Mouse (Mus musculus): ENCODE results near the gene Tmbim6. TPM values are rescaled to one million over a fixed set of nuclear protein-coding genes. Genes with fewer than 3 reads are reported as not detected.
"Not testable (repeated sequence)": the region's sequence is repeated elsewhere in the genome, so short reads cannot be mapped to it uniquely, and the experiment has no call there.

Tmbim6 gene
- total RNA-seq, 2 experiments from 2014 or later, result 331 to 338 TPM

DNA sequence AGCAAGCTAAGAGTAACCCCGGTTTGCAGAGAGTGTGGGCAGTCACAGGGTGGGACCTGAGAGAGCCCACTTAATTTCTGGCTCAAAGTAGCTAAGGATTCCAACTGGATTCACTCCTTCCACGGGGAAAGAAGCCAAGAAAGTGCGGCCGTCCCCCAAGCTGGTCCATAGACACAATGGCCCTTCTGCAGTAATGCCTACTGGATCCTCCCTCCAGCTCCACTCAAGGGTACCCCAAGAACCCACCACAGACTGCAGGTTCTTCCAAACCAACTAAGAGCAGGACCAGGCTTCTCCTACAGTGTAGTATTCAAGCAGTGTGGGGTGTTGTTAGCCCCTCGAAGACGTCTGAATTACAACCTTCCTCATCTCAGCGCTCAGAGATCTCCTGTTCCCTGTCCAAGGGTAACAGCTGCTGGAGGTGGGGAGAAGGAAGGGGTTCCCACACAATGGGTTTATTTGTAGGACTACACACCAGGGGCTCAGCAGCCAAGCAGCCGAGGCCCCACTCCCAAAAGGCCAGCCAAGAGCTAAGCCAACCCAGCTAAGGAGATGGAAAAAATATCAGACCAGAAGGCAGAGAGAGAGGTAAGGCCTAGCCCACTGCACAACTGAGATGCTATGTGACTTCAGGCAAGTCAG, 48.3 kb downstream of the Tmbim6 start:
- no peak for DNase-seq (ENCODE audit: low spot score in 2 of 2)
- intact Hi-C loops (cut with DNase I), result no loop called here

- intact Hi-C loops (cut with DNase I), result no loop called here
- DNase-seq (ENCODE audit: low spot score in 2 of 2), result no peak
These were observed 49.7 kb downstream of the Tmbim6 start for GRCm38 (mm10) chr15:99442358-99442757.

DNA sequence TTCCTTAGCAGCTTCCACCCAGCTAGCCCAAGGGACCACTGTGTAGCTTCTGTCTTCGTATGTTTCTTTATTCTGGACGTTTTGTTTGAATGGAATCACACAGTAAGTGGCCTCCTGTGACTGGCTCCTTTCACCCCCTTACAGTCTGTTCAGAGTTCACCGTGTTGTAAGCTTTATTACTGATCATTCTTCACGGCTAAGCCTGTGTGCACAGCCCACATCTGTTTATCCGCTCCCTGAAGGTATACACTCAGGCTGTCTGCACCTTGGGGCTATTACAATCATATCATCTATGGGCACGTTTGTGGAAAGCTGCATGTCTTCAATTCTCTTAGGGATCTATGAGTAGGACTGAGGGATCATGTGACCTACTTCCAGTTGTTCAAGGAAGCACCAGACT, 52.9 kb downstream of the Tmbim6 start:
- DNase-seq (ENCODE audit: low spot score in 2 of 2), result no peak
- intact Hi-C loops (cut with DNase I), result no loop called here

- DNase-seq (ENCODE audit: low spot score in 2 of 2), result peak in 1 of 2 experiments; percentile 80
- intact Hi-C loops (cut with DNase I), result not testable (repeated sequence)
These were observed 53.5 kb downstream of the Tmbim6 start for GRCm38 (mm10) chr15:99446136-99446535.

DNA sequence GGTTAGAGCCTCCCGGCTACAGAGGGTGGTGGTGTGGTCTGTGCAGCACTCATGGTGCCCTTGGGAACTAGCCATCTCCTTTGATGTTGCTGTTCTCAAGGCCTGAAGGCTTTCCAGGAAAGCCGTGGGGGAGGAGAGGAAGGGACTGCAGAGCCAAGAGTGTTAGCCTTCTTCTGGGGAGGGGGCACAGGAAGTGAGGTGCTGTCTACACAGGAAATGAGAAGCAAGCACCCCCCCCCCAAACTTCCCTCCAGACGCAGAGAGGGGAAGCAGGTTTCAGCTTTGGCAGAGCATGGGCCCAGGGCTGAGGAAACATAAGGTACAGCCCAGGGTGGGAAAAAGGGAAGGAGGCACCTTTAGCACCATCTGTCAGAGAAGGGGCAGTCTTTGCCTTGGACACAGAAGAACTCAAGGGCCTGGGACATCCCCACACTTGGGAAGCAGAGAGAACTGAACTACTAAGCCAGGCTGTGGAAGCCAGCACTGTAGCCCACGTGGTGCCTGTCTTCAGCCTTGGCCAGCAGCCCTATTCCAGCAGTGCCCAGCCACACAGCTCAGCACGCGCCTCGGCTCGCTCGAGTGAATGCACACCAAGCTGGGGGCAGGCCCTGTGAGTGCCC, 56.6 kb downstream of the Tmbim6 start:
- peak; percentile 52 to 69 for DNase-seq (ENCODE audit: low spot score in 2 of 2)
- intact Hi-C loops (cut with DNase I), result no loop called here

GRCm38 (mm10) chr15:99449751-99450280, 57.1 kb downstream of the Tmbim6 start:
- no peak for DNase-seq (ENCODE audit: low spot score in 2 of 2)
- intact Hi-C loops (cut with DNase I), result no loop called here

DNA sequence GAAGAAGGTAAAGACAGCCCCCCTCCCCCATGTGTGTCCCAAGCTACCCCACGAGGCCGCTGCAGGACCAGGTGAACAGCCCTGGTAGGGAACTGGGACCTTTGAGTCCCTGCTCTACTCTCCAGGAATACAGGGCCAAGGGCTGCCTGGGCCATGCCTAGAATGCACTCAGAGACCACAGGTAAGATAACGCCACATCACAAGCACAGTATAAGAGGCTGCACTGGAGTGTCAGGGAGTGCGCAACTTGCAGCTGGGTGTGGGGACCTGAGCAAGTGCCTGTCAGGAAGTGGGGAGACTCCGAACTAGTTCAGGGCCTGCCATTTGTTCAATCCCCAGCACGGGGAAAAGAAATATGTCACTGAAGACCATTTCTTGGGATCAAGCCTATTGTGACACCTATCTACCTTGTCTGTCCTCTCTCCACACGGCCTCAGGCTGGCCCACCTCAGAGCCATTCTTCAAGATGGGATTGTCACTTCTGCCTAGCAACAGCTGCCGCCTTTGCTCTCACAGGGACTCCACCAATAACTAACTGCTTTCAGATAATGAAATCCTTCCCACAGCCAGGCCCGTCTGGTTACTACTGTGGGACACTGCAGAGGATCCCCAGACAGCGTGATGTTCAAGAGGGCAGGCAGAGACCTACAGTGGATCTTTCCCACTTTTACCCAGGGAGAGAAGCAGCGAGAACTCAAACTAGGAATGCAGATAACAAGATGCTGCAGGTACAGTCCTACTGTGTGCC, 60.6 kb downstream of the Tmbim6 start:
- intact Hi-C loops (cut with DNase I), result no loop called here
- DNase-seq (ENCODE audit: low spot score in 2 of 2), result no peak

DNA sequence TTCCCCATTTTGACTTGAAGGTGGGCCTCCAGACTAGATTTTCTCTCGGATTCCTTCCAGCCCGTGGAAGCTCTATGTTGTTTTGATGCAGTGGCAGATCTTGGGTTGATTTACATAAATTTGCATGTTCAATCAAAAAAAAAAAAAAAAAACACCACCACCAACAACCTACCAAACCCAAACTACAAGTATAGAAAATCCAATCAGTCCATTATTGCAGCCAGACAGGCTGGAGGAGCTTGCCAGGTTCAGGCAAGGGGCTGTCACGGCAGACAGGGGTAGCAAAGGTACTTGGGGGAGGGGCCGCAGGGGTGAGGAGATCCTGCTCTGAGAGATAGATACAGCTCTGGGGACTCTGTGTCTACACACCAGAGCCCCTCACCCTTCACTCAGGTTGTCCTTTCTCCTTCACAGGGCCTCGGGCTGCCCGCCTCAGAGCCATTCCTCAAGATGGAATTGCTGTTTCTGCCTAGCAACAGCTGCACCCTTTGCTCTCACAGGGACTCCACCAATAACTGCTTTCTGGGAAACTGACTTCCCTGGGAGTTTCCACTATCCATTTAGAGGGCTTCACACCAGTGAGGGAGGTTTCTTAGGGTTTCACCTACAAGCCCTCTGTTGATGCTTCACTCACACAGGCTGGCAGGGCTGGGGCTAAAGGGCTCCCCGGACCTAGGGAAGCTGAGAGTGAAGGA, 62.0 kb downstream of the Tmbim6 start:
- no peak for DNase-seq (ENCODE audit: low spot score in 2 of 2)
- intact Hi-C loops (cut with DNase I), result no loop called here

DNA sequence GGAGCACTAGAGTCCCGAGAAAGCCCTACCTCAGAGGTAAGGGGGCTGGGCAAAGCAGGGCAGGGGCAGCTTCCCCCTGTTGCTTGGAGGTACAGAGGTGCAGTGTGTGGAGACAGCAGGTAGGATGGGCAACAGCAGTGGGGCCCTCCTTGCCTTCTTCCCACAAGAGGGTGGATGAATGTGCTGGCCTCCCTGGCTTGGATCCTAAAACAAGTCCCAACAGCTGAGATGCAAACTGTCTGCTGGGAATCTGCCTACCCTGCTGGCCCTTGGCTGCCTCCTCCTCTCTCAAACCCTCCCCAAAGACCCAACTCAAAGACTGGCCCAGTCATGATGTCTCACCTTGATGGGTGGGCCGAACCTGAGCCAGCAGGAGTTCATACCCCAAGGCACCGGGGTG, 62.7 kb downstream of the Tmbim6 start:
- intact Hi-C loops (cut with DNase I), result no loop called here
- DNase-seq (ENCODE audit: low spot score in 2 of 2), result no peak

GRCm38 (mm10) chr15:99456338-99456962, 63.8 kb downstream of the Tmbim6 start:
- DNase-seq (ENCODE audit: low spot score in 2 of 2), result no peak
- intact Hi-C loops (cut with DNase I), result no loop called here

GRCm38 (mm10) chr15:99456963-99457605, 64.4 kb downstream of the Tmbim6 start:
- intact Hi-C loops (cut with DNase I), result no loop called here
- DNase-seq (ENCODE audit: low spot score in 2 of 2), result peak; percentile 51 to 56

DNA sequence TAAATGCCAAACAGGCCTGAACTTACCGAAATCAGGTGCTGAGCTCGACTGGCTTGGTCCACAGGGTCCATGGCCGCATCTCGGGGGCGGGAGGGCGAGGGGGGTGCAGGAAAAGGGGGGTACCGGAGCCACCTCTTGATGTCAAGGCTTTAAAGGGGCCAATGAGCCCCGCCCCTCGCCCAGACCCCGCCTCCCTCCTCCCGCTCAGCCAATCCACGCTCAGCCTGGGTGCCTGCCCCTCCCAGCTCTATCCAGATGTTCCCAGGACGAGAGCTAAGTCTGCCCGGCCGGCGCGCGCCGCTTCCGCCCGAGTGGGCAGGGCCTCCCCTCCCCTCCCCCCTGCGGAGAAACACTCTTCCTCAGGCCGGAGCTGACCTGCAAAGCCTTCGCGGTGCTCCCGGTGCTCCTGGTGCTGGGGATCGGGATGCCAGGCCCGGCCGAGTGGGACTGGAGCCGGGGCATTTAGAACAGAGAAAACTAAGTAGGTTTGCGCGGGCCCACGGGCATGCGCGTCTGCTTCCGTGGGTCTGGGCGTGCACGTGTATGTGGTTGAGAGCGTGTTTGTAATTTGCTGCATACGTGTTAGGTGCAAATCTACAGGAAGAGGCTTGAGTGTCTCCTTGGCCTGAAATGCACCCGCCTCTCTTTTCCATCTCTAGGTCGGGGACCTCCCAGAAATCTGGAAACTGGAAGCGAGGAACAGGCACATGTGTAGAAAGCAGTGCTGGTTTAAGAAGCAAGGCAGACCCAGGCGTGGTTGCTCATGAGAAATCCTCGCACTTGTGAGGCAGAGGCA, 65.1 kb downstream of the Tmbim6 start, which contains the start of gene Nckap5l:
Gene Nckap5l, minus strand, starts transcription at position 143 of the 796 bp plus-strand sequence.
- peak; percentile 89 to 93 for DNase-seq (ENCODE audit: low spot score in 2 of 2)
- intact Hi-C loops (cut with DNase I), result no loop called here

Other genes with a start within 250 kb of the Tmbim6 start
- gene Kcnh3, start 168.0 kb upstream of the Tmbim6 start, total RNA-seq (2021), result 100 to 1,000 TPM; 171 to 172 TPM
- gene Mcrs1, start 140.9 kb upstream of the Tmbim6 start, total RNA-seq (2021), result 10 to 100 TPM; 80.1 to 81.0 TPM
- 10 to 100 TPM; 87.0 to 95.3 TPM for gene Prpf40b, start 97.8 kb upstream of the Tmbim6 start, total RNA-seq (2021)
- gene Fam186b, start 97.0 kb upstream of the Tmbim6 start, total RNA-seq (2021), result 1 to 10 TPM; 1.6 to 1.9 TPM
- 10 to 100 TPM in 1 of 2 experiments, 1 to 10 TPM in 1; 9.5 to 10.7 TPM for gene Fmnl3, start 22.4 kb upstream of the Tmbim6 start, total RNA-seq (2021)
- gene Nckap5l, start 64.9 kb downstream of the Tmbim6 start, total RNA-seq (2021), result 10 to 100 TPM; 16.8 to 22.3 TPM
- 1 to 10 TPM; 4.6 to 4.9 TPM for gene Bcdin3d, start 81.8 kb downstream of the Tmbim6 start, total RNA-seq (2021)
- 100 to 1,000 TPM; 318 to 355 TPM for gene Faim2, start 135.3 kb downstream of the Tmbim6 start, total RNA-seq (2021)
- not detected for gene Aqp2, start 186.2 kb downstream of the Tmbim6 start, total RNA-seq (2021)
- gene Aqp5, start 197.9 kb downstream of the Tmbim6 start, total RNA-seq (2021), result under 1 TPM; 0.50 to 0.76 TPM
- under 1 TPM; 0.48 to 0.62 TPM for gene Aqp6, start 208.5 kb downstream of the Tmbim6 start, total RNA-seq (2021)

Measured in left cerebral cortex, postnatal 25 days (tissue).